Mouse (Mus musculus) hindbrain, embryonic 16.5 days (tissue): ENCODE measurements around the gene 2010109A12Rik. TPM values are rescaled to one million over a fixed set of nuclear protein-coding genes. Genes with fewer than 3 reads are reported as not detected.
A peak's percentile ranks its signal among the peaks of the same experiment; 100 is the strongest.

Source experiments
- ATAC-seq: fragments of 200-750 bp; cut with Nextera tagmentation; 2 replicates; pipeline ENCODE4 v1.8.0; 2017; ENCODE audit warnings: moderate TSS enrichment, moderate library complexity
- H3K27ac ChIP-seq: fragments of 300-500 bp; sonication (generic); 2 replicates; pipeline ENCODE4 v1.5.1; 2014; ENCODE audit warnings: low read depth, mild to moderate bottlenecking, control low read depth, low read length, moderate library complexity
- H3K27me3 ChIP-seq: fragments of 300-500 bp; sonication (generic); replicated peaks from 2 replicates; pipeline ENCODE4 v1.6.1; 2014; ENCODE audit warnings: low read length; ENCODE audit not compliant: control insufficient read depth, insufficient read depth
- H3K36me3 ChIP-seq: fragments of 300-500 bp; sonication (generic); 2 replicates; pipeline ENCODE4 v1.6.1; 2014; ENCODE audit warnings: mild to moderate bottlenecking, low read length, moderate library complexity, mixed read lengths; ENCODE audit not compliant: control insufficient read depth, insufficient read depth
- H3K4me1 ChIP-seq: fragments of 300-500 bp; sonication (generic); 2 replicates; pipeline ENCODE4 v1.6.1; 2014; ENCODE audit warnings: low read depth, low read length; ENCODE audit not compliant: control insufficient read depth, insufficient read depth
- H3K4me2 ChIP-seq: fragments of 300-500 bp; sonication (generic); 2 replicates; pipeline ENCODE4 v1.6.1; 2014; ENCODE audit warnings: mild to moderate bottlenecking, low read length, control low read depth, moderate library complexity
- H3K4me3 ChIP-seq: fragments of 300-500 bp; sonication (generic); 2 replicates; pipeline ENCODE4 v1.5.1; 2014; ENCODE audit warnings: mild to moderate bottlenecking, low read length, control low read depth, moderate library complexity
- H3K9ac ChIP-seq: fragments of 300-500 bp; sonication (generic); 2 replicates; pipeline ENCODE4 v1.6.1; 2014; ENCODE audit warnings: low read depth, mild to moderate bottlenecking, control low read depth, low read length, moderate library complexity
- H3K9me3 ChIP-seq: fragments of 300-500 bp; sonication (generic); 2 replicates; pipeline ENCODE4 v1.6.1; 2014; ENCODE audit warnings: mild to moderate bottlenecking, low read length, moderate library complexity; ENCODE audit not compliant: control insufficient read depth
- WGBS: fragments of 180-500 bp; shearing (Covaris S2); extraction: QIAGEN DNeasy Blood & Tissue Kit; methylation state at CpG from one replicate; pipeline ENCODE4 v1.1.7; 2014; 5-methylcytosine and 5-hydroxymethylcytosine counted together
- polyA plus RNA-seq: library from polyadenylated mRNA; unstranded; fragments of >200 nt; fragmentation: Nextera tagmentation; extraction: Ambion mirVana; gene quantifications from 2 replicates; pipeline ENCODE4 v1.2.1, GENCODE M21; 2015

2010109A12Rik gene
- polyA plus RNA-seq, 1 experiment from 2014 or later, result 0.95 TPM

DNA sequence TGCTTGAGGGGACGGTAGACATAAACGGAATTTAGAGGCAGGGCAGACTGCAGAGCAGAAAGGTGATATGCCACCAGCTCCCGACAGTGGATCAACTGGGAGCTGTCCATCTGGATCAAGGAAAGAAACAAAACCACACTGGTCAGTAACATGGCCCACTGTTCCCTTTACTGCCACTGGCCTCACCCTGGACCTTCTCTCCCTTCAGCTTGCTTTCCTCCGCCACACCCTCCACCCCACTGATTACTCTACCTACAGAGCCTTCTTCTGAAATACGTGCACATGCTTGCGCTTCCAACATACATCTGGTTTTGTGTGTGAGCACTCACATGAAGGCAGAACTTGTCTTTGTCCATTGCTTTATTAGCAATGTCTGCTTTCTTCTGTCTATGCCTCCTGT, 23.0 kb upstream of the 2010109A12Rik start:
- H3K9ac ChIP-seq, result no peak overlapping the region
- ATAC-seq, result no peak
- no peaks in the 10 kb centered on the region for H3K27me3 ChIP-seq
- H3K4me2 ChIP-seq, result no peak overlapping the region
- peaks cover 13% of the 10 kb centered on the region for H3K36me3 ChIP-seq
- 91% methylated on average over 6 of the region's 6 CpGs for WGBS
- no peak overlapping the region for H3K4me3 ChIP-seq
- H3K9me3 ChIP-seq, result no peaks in the 10 kb centered on the region
- no peak overlapping the region for H3K27ac ChIP-seq
- no peaks in the 10 kb centered on the region for H3K4me1 ChIP-seq

GRCm38 (mm10) chr5:93184548-93184947, 21.8 kb upstream of the 2010109A12Rik start:
- no peak overlapping the region for H3K27ac ChIP-seq
- WGBS, result 87% methylated on average over 6 of the region's 6 CpGs
- H3K27me3 ChIP-seq, result no peaks in the 10 kb centered on the region
- H3K9ac ChIP-seq, result no peak overlapping the region
- no peaks in the 10 kb centered on the region for H3K4me1 ChIP-seq
- no peak overlapping the region for H3K4me2 ChIP-seq
- H3K9me3 ChIP-seq, result no peaks in the 10 kb centered on the region
- H3K4me3 ChIP-seq, result no peak overlapping the region
- ATAC-seq, result no peak; the same call in 1 of the 2 replicates
- H3K36me3 ChIP-seq, result peaks cover 18% of the 10 kb centered on the region

DNA sequence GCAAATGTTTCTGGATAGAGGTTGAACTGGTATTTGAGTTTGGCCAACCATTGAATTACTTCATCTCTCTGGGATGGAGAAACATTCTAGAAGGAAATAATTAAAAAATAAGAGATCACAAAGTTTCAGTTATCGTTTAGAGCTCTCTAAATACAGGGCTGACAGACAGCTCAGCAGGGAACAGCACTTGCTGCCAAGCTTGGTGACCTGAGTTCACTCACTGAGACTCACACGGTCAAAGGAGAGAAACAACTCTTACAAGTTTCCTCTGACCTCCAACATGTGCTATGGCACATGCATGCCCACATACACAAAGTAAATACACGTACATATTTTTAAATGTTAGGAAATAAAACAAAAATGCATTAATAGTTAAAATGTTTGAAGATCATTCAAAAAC, 16.7 kb upstream of the 2010109A12Rik start:
- Histone ChIP-seq H3K36me3 (peaks cover 16% of the 10 kb centered on the region), H3K4me2 (no peak overlapping the region), H3K9me3 (no peaks in the 10 kb centered on the region), H3K4me1 (no peaks in the 10 kb centered on the region), H3K27me3 (no peaks in the 10 kb centered on the region), H3K4me3 (no peak overlapping the region), H3K27ac (no peak overlapping the region), H3K9ac (no peak overlapping the region)
- ATAC-seq, result no peak
- 52% methylated on average over 3 of the region's 3 CpGs for WGBS

DNA sequence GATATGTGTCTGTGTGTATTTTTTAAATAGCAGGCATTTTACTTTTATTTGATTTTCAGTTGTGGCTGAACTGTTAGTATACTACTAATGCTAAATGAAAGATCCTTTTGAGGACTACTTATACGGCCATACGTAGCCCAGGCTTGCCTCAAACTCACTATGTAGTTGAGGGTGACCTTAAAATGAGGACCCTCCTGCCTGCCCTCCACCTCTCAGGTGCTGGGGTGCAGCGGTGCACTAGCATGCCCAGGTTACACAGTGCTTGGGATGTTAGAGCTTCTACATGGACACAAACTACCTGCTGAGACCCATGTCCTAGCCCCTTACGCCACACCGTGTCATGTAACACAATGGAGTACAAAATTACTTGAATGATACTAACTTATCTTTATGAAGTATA, 15.9 kb upstream of the 2010109A12Rik start:
- ATAC-seq, result no peak
- H3K27me3 ChIP-seq, result no peaks in the 10 kb centered on the region
- WGBS, result 95% methylated on average over 5 of the region's 5 CpGs
- no peak overlapping the region for H3K4me3 ChIP-seq
- no peak overlapping the region for H3K9ac ChIP-seq
- H3K4me2 ChIP-seq, result no peak overlapping the region
- H3K27ac ChIP-seq, result no peak overlapping the region
- no peaks in the 10 kb centered on the region for H3K4me1 ChIP-seq
- H3K9me3 ChIP-seq, result no peaks in the 10 kb centered on the region
- H3K36me3 ChIP-seq, result peaks cover 13% of the 10 kb centered on the region

GRCm38 (mm10) chr5:93198232-93198631, 8.1 kb upstream of the 2010109A12Rik start:
- WGBS, result 87% methylated on average over 3 of the region's 3 CpGs
- Histone ChIP-seq H3K27ac (no peak overlapping the region), H3K4me1 (peaks cover 3% of the 10 kb centered on the region), H3K4me2 (no peak overlapping the region), H3K4me3 (no peak overlapping the region), H3K9ac (no peak overlapping the region), H3K36me3 (peaks cover 15% of the 10 kb centered on the region), H3K9me3 (no peaks in the 10 kb centered on the region), H3K27me3 (no peaks in the 10 kb centered on the region)
- ATAC-seq, result no peak

GRCm38 (mm10) chr5:93201181-93201580, 5.1 kb upstream of the 2010109A12Rik start:
- WGBS, result 94% methylated on average over 1 of the region's 1 CpGs
- ATAC-seq, result no peak

GRCm38 (mm10) chr5:93205371-93206108, 778 bp upstream of the 2010109A12Rik start:
- peak; percentile 53 for ATAC-seq
- H3K4me3 ChIP-seq, result peak overlapping the region; percentile 77
- H3K4me1 ChIP-seq, result peaks cover 12% of the 10 kb centered on the region
- H3K4me2 ChIP-seq, result peak overlapping the region; percentile 88
- peaks cover 3% of the 10 kb centered on the region; the same call in 1 of the 2 replicates for H3K36me3 ChIP-seq
- peak overlapping the region; percentile 80 for H3K9ac ChIP-seq
- no peaks in the 10 kb centered on the region for H3K9me3 ChIP-seq
- H3K27ac ChIP-seq, result peak overlapping the region; percentile 93
- H3K27me3 ChIP-seq, result no peaks in the 10 kb centered on the region
- 0% methylated on average over 37 of the region's 63 CpGs for WGBS

More at GRCm38 (mm10) chr5:93201181-93201580, 5.1 kb upstream of the 2010109A12Rik start:
- Histone ChIP-seq H3K9me3 (no peaks in the 10 kb centered on the region), H3K4me3 (no peak overlapping the region), H3K36me3 (peaks cover 15% of the 10 kb centered on the region), H3K27ac (no peak overlapping the region), H3K4me2 (no peak overlapping the region), H3K4me1 (peaks cover 12% of the 10 kb centered on the region), H3K9ac (no peak overlapping the region), H3K27me3 (no peaks in the 10 kb centered on the region)

GRCm38 (mm10) chr5:93207006-93207348, 659 bp downstream of the 2010109A12Rik start:
- peak overlapping the region; percentile 77 for H3K4me3 ChIP-seq
- no peaks in the 10 kb centered on the region for H3K36me3 ChIP-seq
- H3K4me1 ChIP-seq, result peaks cover 12% of the 10 kb centered on the region
- ATAC-seq, result peak; percentile 52
- no peaks in the 10 kb centered on the region for H3K9me3 ChIP-seq
- no peaks in the 10 kb centered on the region for H3K27me3 ChIP-seq
- peak overlapping the region; percentile 55 for H3K9ac ChIP-seq
- peak overlapping the region; percentile 55 for H3K4me2 ChIP-seq
- peak overlapping the region; percentile 93 for H3K27ac ChIP-seq
- 5% methylated on average over 6 of the region's 6 CpGs for WGBS

- no peak overlapping the region for H3K9ac ChIP-seq
- no peaks in the 10 kb centered on the region for H3K36me3 ChIP-seq
Observed at GRCm38 (mm10) chr5:93207555-93207954, 1.2 kb downstream of the 2010109A12Rik start.

More at GRCm38 (mm10) chr5:93207555-93207954, 1.2 kb downstream of the 2010109A12Rik start:
- WGBS, result 86% methylated on average over 1 of the region's 1 CpGs
- Histone ChIP-seq H3K27ac (no peak overlapping the region; the same call in 1 of the 2 replicates), H3K9me3 (no peaks in the 10 kb centered on the region), H3K4me3 (no peak overlapping the region), H3K4me1 (peaks cover 12% of the 10 kb centered on the region), H3K4me2 (no peak overlapping the region; the same call in 1 of the 2 replicates), H3K27me3 (no peaks in the 10 kb centered on the region)
- no peak for ATAC-seq
